Mouse (Mus musculus) small intestine, adult 2 months (tissue): ENCODE data around the gene Gm6309. TPM values are rescaled to one million over a fixed set of nuclear protein-coding genes. Genes with fewer than 3 reads are reported as not detected.
"Not testable (repeated sequence)": the region's sequence is repeated elsewhere in the genome, so short reads cannot be mapped to it uniquely, and the experiment has no call there.

Experiments
- H3K27ac ChIP-seq: fragments of 200-500 bp; 2 replicates; pipeline ENCODE4 v1.5.1; 2012; ENCODE audit warnings: low read depth, low read length, control low read depth, inconsistent platforms; ENCODE audit not compliant: insufficient read depth
- H3K27me3 ChIP-seq: fragments of 200-500 bp; 2 replicates; pipeline ENCODE4 v1.6.1; 2012; ENCODE audit warnings: mild to moderate bottlenecking, moderate library complexity, low read length, inconsistent platforms; ENCODE audit not compliant: control insufficient read depth, insufficient read depth
- H3K36me3 ChIP-seq: fragments of 200-500 bp; 2 replicates; pipeline ENCODE4 v1.6.1; 2012; ENCODE audit warnings: mild to moderate bottlenecking, low read length, control low read depth, inconsistent platforms; ENCODE audit not compliant: control insufficient read depth, insufficient read depth
- H3K4me1 ChIP-seq: fragments of 200-500 bp; 2 replicates; pipeline ENCODE4 v1.6.1; 2012; ENCODE audit warnings: low read length, inconsistent platforms, mixed read lengths; ENCODE audit not compliant: control insufficient read depth, insufficient read depth, insufficient read length
- H3K4me3 ChIP-seq: fragments of 200-500 bp; 2 replicates; pipeline ENCODE4 v1.5.1; 2012; ENCODE audit warnings: low read depth, mild to moderate bottlenecking, control low read depth, inconsistent platforms, low read length, moderate library complexity
- CTCF ChIP-seq: fragments of 200-500 bp; IDR thresholded peaks from 2 replicates; pipeline ENCODE4 v1.5.1; 2012; ENCODE audit warnings: low read depth, mild to moderate bottlenecking, control low read depth, inconsistent platforms, low read length, moderate library complexity, mixed read lengths; ENCODE audit not compliant: insufficient replicate concordance, insufficient read length; ENCODE audit errors: extremely low read depth
- POLR2A ChIP-seq: fragments of 200-500 bp; IDR thresholded peaks from 2 replicates; pipeline ENCODE4 v1.6.1; 2012; ENCODE audit warnings: low read depth, mild to moderate bottlenecking, control low read depth, inconsistent platforms, low read length, moderate library complexity
- WGBS: fragments of 180-500 bp; shearing (Covaris S2); methylation state at CpG from one replicate; pipeline ENCODE4 v1.1.7; 2018; 5-methylcytosine and 5-hydroxymethylcytosine counted together
- polyA plus RNA-seq: library from polyadenylated mRNA; depleted of rRNA; stranded (reverse); fragments of >200 nt; gene quantifications from 2 replicates; pipeline ENCODE4 v1.2.3, GENCODE M21; 2012

Gene Gm6309
- polyA plus RNA-seq, 1 experiment: not detected

DNA sequence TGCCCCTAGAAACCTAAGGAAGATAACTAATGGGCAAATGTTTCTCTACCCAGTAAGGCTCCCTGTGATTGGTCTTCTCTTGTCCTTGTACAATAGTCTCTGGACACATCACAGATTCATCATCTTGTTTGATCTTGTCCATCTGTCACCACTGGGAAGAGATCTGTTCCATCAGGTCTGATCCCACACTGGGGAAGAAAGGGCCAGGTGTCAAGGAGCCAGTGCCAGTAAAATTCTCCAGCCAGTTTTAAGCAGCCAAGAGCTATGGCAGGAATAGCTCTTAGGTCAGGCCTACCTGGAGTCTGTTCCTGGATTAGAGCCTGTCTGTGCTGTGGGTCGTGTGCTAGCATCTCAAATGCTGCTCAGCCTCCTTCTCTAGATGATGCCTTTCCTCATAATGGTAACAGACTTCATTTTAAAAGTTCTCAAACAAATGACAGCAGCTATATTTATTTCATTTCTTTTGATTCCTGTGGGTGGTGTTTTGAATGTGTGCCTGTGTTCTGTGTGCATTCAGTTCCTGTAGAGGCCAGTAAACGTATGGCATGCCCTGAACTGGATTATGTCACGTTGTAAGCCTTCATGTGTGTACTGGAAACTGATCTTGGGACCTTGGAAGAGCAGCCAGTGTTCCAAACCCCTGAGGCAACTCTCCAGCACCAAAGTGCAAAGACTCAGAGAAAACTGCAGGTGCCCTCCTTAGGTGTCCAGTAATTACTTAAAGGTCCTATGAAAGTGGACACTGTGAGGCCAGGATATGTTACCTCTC lies 20.2 kb upstream of the Gm6309 start:
- no peak for TF ChIP-seq CTCF
- Histone ChIP-seq H3K4me3 (no peak overlapping the region), H3K27ac (no peak overlapping the region), H3K36me3 (no peaks in the 10 kb centered on the region), H3K4me1 (no peaks in the 10 kb centered on the region), H3K27me3 (no peaks in the 10 kb centered on the region)
- WGBS: 68% methylated on average over 3 of the region's 3 CpGs

DNA sequence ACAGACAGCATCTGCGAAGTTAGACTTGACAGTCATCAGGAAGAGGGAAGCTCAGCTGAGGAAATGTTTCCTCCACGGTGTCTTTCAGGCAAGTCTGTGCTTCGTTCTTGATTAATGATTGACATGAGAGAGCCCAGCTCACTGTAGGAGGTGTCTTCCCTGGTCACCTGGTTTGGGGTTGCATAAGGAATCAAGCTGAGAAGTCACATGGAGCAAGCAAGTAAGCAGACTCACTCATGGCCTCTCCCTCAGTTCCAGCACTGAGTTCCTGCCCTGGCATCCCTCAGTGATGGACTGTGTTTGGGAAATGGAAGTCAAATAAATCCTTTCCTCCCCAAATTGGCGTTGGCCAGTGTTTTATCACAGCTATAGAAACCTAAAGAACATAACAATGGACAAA lies 19.6 kb upstream of the Gm6309 start:
- no peak overlapping the region for H3K4me3 ChIP-seq
- H3K27me3 ChIP-seq: no peaks in the 10 kb centered on the region
- TF ChIP-seq CTCF (no peak), POLR2A (no peak)
- H3K4me1 ChIP-seq: no peaks in the 10 kb centered on the region
- no peaks in the 10 kb centered on the region for H3K36me3 ChIP-seq
- WGBS: 31% methylated on average over 4 of the region's 4 CpGs
- H3K27ac ChIP-seq: no peak overlapping the region

DNA sequence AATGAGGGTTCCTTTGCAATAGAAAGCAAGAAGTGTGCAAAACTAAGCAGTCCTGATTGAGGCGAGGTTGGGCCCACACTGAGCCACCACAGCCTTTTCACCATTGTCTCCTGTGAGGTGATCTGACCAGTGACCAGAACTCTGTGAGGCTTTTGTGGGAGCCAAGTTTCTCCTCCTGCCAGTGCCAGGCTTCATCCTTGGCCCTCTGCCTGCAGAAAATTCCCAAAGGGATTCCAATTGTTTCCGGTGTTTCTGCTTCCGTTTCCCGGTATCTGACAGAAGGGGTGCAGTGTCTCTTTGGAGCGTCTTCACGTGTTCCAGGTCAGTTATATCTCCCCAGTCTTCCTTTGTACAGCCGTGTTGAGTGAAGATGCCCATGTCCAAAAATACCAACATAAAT lies 18.2 kb upstream of the Gm6309 start:
- Histone ChIP-seq H3K27me3 (no peaks in the 10 kb centered on the region), H3K4me1 (no peaks in the 10 kb centered on the region), H3K27ac (no peak overlapping the region), H3K4me3 (no peak overlapping the region), H3K36me3 (no peaks in the 10 kb centered on the region)
- 90% methylated on average over 7 of the region's 7 CpGs for whole genome bisulfite sequencing
- no peak for TF ChIP-seq POLR2A
- TF ChIP-seq CTCF: no peak

DNA sequence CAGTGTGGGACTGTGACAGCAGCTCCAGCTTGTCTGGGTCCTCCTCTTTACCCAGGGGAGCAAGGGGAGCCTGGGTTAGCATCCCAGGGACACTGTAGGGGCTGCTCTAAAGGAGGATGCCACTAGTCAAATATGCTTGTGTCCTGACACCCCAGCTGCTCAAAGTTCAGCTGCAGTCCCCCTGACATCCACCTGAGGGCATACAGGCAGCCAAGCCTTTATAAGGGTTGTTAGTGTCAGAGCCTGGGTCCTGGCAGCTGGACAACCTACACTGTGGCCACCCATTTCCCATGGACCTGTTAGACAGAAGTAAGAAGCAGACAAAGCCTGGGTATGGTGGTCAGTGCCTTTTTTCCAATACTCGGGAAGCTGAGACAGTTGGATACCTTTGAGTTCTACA lies 17.6 kb upstream of the Gm6309 start:
- H3K4me3 ChIP-seq: no peak overlapping the region
- no peaks in the 10 kb centered on the region for H3K36me3 ChIP-seq
- H3K4me1 ChIP-seq: no peaks in the 10 kb centered on the region
- WGBS: 86% methylated on average over 1 of the region's 1 CpGs
- no peaks in the 10 kb centered on the region for H3K27me3 ChIP-seq
- no peak overlapping the region for H3K27ac ChIP-seq
- TF ChIP-seq CTCF (no peak), POLR2A (no peak)

DNA sequence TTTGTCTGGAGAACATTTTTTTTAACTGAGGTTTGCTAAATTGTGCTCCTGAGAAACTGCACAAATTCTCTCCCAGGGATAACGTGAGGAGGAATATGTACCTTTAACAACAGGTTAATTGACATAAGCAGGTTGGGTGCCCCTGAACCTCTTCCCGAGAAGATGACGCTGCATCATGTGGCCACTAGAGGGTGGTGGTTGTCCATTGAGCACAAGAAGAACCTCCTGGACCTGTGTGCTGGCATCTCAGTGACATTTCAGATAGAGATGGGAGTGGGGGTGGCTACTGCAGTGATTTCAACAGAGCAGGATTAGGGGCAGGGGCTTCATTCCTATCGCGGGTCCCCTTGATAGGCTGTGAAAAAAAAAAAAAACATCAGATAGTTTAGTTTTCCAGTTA lies 16.9 kb upstream of the Gm6309 start:
- 12% methylated on average over 5 of the region's 5 CpGs for WGBS
- TF ChIP-seq CTCF: peak; percentile 73

DNA sequence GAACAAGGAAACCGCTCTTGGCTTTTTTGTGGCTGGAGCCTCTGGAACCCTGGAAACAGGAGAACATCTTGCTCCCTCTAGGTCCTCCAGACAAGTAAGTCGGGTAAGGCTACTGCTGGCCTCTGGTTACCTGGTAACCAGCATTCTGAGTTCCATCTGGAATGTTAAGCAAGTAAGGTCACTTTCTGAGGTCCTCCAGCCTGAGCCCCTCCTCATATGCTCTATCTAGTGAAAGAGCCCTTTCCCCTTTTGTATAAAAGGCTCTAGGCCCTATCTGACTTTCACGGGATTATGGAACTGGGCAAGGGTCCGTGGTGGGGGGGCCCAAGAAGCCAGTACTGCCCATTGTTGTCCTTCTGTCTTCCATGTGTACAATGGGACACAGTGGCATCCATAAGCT lies 14.7 kb upstream of the Gm6309 start, which contains the start of gene 1700001J03Rik:
Gene 1700001J03Rik, minus strand, starts transcription at position 101 of the 400 bp plus-strand sequence.
- WGBS: 73% methylated on average over 4 of the region's 4 CpGs
- H3K27ac ChIP-seq, H3K4me3 ChIP-seq, H3K4me1 ChIP-seq, H3K36me3 ChIP-seq, H3K27me3 ChIP-seq: not testable (repeated sequence)

More for the DNA sequence above, 16.9 kb upstream of the Gm6309 start:
- not testable (repeated sequence) for H3K27me3 ChIP-seq, H3K4me1 ChIP-seq, H3K4me3 ChIP-seq, H3K36me3 ChIP-seq, H3K27ac ChIP-seq

DNA sequence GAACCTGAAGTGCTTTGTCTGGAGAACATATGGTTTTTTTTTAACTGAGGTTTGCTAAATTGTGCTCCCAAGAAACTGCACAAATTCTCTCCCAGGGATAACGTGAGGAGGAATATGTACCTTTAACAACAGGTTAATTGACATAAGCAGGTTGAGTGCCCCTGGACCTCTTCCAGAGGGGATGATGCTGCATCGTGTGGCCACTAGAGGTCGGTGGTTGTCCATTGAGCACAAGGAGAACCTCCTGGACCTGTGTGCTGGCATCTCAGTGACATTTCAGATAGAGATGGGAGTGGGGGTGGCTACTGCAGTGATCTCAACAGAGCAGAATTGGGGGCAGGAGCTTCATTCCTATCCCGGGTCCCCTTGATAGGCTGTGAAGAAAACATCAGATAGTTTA lies 2.2 kb upstream of the Gm6309 start:
- H3K36me3 ChIP-seq, H3K27ac ChIP-seq, H3K27me3 ChIP-seq, H3K4me1 ChIP-seq, H3K4me3 ChIP-seq: not testable (repeated sequence)
- WGBS: 37% methylated on average over 4 of the region's 4 CpGs

DNA sequence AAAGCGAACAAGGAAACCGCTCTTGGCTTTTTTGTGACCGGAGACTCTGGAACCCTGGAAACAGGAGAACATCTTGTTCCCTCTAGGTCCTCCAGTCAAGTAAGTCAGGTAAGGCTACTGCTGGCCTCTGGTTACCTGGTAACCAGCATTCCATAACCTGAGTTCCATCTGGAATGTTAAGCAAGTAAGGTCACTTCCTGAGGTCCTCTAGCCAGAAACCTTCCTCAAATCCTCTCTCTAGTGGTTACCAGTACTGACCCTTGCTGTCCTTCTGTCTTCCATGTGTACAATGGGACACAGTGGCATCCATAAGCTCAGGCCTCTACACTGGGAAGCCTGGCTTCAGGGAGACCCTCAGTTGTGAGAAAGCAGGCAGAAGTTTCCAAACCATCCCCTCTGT lies 10.1 kb downstream of the Gm6309 start, which contains the start of gene Gm5565:
Gene Gm5565, minus strand, starts transcription at position 101 of the 400 bp plus-strand sequence.
- not testable (repeated sequence) for H3K27ac ChIP-seq, H3K4me3 ChIP-seq, H3K4me1 ChIP-seq, H3K27me3 ChIP-seq, H3K36me3 ChIP-seq
- 100% methylated on average over 3 of the region's 3 CpGs for WGBS

DNA sequence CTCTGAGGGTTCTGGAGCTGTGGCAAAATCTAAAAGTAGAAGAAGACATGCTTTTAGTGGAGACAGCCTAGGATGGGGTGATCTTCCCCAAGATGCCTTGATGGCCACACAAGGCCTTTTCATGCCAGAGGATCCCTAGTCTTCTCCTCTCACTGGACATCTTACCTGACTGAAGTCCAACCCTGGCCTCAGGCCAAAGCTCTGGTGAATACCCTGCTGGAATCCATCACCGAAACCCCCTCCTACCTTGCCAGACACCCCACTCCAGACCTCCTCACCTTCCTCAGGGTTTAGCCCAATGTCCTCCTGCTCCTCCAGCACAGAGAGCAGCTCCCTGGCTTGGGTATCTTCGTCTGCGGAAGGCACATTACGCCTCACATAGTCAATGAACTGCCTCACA lies 12.2 kb downstream of the Gm6309 start:
- 98% methylated on average over 4 of the region's 4 CpGs for WGBS
- not testable (repeated sequence) for H3K36me3 ChIP-seq, H3K4me1 ChIP-seq, H3K27me3 ChIP-seq, H3K27ac ChIP-seq, H3K4me3 ChIP-seq
